Mouse (Mus musculus) lung, embryonic 14.5 days (tissue): ENCODE results near the gene Rasgrp1. TPM values are rescaled to one million over a fixed set of nuclear protein-coding genes. Genes with fewer than 3 reads are reported as not detected.

Source experiments
- ATAC-seq: fragments of 200-750 bp; cut with Nextera tagmentation; 2 replicates; pipeline ENCODE4 v1.8.0; 2017; ENCODE audit warnings: mild to moderate bottlenecking, moderate TSS enrichment, moderate library complexity; ENCODE audit not compliant: insufficient read depth
- DNase-seq: peaks from one replicate; pipeline ENCODE4 v3.0.0-alpha.2; 2015
- H3K27ac ChIP-seq: fragments of 300-500 bp; sonication (generic); 2 replicates; pipeline ENCODE4 v1.5.1; 2014; ENCODE audit warnings: low read depth, mild to moderate bottlenecking, moderate library complexity
- H3K27me3 ChIP-seq: fragments of 300-500 bp; sonication (generic); 2 replicates; pipeline ENCODE4 v1.6.1; 2014; ENCODE audit warnings: low read length, control low read depth; ENCODE audit not compliant: insufficient read depth
- H3K36me3 ChIP-seq: fragments of 300-500 bp; sonication (generic); 2 replicates; pipeline ENCODE4 v1.6.1; 2014; ENCODE audit warnings: control low read depth; ENCODE audit not compliant: insufficient read depth
- H3K4me1 ChIP-seq: fragments of 300-500 bp; sonication (generic); 2 replicates; pipeline ENCODE4 v1.6.1; 2014; ENCODE audit warnings: antibody characterized with exemption, control low read depth; ENCODE audit not compliant: insufficient read depth
- H3K4me2 ChIP-seq: fragments of 300-500 bp; sonication (generic); 2 replicates; pipeline ENCODE4 v1.6.1; 2014; ENCODE audit warnings: mild to moderate bottlenecking
- H3K4me3 ChIP-seq: fragments of 300-500 bp; sonication (generic); 2 replicates; pipeline ENCODE4 v1.5.1; 2014; ENCODE audit warnings: low read depth, low read length
- H3K9ac ChIP-seq: fragments of 300-500 bp; sonication (generic); 2 replicates; pipeline ENCODE4 v1.6.1; 2014
- H3K9me3 ChIP-seq: fragments of 300-500 bp; sonication (generic); 2 replicates; pipeline ENCODE4 v1.6.1; 2016; ENCODE audit warnings: low read depth, low read length, control low read depth
- CTCF ChIP-seq: IDR thresholded peaks from 2 replicates; pipeline ENCODE4 v1.5.1; 2016; ENCODE audit warnings: antibody characterized with exemption, low read depth
- WGBS: fragments of 180-500 bp; shearing (Covaris S2); extraction: QIAGEN DNeasy Blood & Tissue Kit; methylation state at CpG from one replicate; pipeline ENCODE4 v1.1.7; 2014; 5-methylcytosine and 5-hydroxymethylcytosine counted together
- polyA plus RNA-seq: library from polyadenylated mRNA; unstranded; fragments of >200 nt; fragmentation: Nextera tagmentation; extraction: Ambion mirVana; gene quantifications from 2 replicates; pipeline ENCODE4 v1.2.1, GENCODE M21; 2014

The Rasgrp1 gene
- polyA plus RNA-seq, 1 experiment from 2014 or later, result 1.5 TPM

DNA sequence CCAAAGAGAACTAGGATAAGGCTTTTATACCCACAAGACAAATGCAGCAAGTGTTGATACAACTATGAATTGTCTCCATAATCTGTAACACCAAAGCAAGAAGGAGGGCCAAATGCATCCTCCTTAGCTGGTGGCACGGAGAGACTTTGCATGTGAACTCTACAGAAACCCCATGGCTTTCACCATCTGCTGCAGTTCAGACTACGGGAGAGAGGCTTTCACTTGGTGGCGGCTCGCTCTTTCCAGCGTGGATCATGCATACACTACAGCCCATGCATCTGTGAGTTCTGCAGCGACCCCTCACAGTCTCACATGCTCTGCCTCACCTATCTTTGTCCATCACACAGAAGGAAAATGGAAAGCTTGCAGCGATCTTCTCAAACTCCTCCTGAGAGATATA, 54.5 kb downstream of the Rasgrp1 start:
- ATAC-seq, result no peak
- Histone ChIP-seq H3K27ac (no peak overlapping the region), H3K27me3 (no peaks in the 10 kb centered on the region), H3K4me1 (no peaks in the 10 kb centered on the region), H3K9me3 (no peaks in the 10 kb centered on the region), H3K9ac (no peak overlapping the region), H3K36me3 (no peaks in the 10 kb centered on the region), H3K4me3 (no peak overlapping the region), H3K4me2 (no peak overlapping the region)
- WGBS, result 88% methylated on average over 7 of the region's 7 CpGs
- DNase-seq, result no peak
- no peak for TF ChIP-seq CTCF

DNA sequence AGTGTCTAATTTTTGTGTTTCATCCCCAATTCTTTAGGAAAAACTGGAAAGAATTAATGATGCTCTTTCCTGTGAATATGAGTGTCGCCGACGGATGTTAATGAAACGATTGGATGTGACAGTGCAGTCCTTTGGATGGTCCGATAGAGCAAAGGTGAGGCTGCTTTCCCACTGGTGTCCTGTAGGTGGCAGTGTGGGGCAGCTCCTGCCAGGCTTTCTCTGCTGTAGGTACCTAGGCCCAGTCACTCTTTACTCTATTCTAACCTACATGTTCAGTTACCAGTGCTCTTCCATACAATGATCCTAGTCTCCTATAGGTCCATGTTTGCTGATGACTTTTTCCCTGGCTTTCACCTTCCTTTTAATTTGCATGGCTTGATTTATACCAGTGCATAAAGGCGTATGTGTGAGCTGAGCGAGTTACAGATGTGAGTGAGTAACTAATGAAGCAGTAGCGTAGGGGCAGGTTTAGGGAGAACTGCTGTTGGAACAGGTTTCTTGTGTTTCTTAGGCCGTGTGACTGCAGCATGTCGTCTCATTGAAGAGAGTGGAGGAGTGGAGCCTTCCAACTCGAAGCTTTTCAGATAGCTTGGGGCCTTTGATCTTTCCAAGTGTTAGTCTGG, 78.9 kb downstream of the Rasgrp1 start:
- H3K4me2 ChIP-seq, result no peak overlapping the region
- H3K9me3 ChIP-seq, result no peaks in the 10 kb centered on the region
- H3K4me3 ChIP-seq, result no peak overlapping the region
- WGBS, result 63% methylated on average over 11 of the region's 11 CpGs
- H3K27me3 ChIP-seq, result no peaks in the 10 kb centered on the region
- peaks cover 57% of the 10 kb centered on the region for H3K36me3 ChIP-seq
- ATAC-seq (peak; percentile 14; the same call in 1 of the 2 replicates), DNase-seq (peak; percentile 72)
- no peak overlapping the region for H3K27ac ChIP-seq
- no peak overlapping the region for H3K9ac ChIP-seq
- TF ChIP-seq CTCF, result peak; percentile 94
- no peaks in the 10 kb centered on the region for H3K4me1 ChIP-seq

DNA sequence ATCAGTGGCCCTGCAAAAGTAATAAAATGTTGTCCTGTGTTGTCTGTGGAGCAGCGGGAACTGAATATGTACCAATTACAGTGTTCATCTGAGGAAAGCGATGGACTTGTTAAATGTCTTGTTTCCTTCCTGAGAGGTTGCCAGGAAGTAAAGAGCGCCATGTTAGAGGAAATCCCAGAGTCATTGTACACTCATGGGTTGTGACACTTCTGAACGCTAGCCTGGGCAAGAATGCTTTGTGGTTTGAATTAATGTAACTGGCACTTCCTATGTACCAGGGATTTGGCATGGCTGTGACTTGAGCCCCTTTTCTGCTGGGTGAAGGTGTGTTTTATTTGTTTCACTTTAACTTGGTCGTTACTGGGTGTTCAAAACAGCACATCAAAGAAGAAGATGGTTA, 80.6 kb downstream of the Rasgrp1 start:
- no peak overlapping the region for H3K9ac ChIP-seq
- TF ChIP-seq CTCF, result no peak
- no peaks in the 10 kb centered on the region for H3K9me3 ChIP-seq
- WGBS, result 87% methylated on average over 5 of the region's 5 CpGs
- H3K4me1 ChIP-seq, result no peaks in the 10 kb centered on the region
- no peaks in the 10 kb centered on the region for H3K27me3 ChIP-seq
- no peak for ATAC-seq
- H3K27ac ChIP-seq, result no peak overlapping the region
- peaks cover 47% of the 10 kb centered on the region for H3K36me3 ChIP-seq
- no peak overlapping the region for H3K4me2 ChIP-seq
- no peak overlapping the region for H3K4me3 ChIP-seq
- DNase-seq, result no peak

DNA sequence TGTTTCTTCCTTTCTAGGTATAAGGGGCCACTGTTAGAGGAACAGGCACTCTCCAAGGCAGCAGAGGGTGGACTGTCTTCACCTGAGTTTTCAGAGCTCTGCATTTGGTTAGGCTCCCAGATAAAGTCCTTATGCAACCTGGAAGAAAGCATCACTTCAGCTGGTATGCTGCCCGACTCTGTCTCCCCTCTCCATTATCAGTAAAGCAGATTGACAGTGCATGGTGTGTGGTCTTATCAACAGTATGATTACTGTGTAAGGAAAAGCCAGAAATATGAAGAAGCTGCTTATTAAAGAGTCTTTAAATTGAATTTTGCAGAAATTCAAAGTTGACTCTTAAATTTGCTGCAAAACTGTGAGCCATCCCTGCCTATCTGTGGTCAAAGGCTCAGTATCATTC, 85.2 kb downstream of the Rasgrp1 start:
- ATAC-seq, result no peak
- WGBS, result 57% methylated on average over 1 of the region's 1 CpGs
- peaks cover 28% of the 10 kb centered on the region for H3K36me3 ChIP-seq

DNA sequence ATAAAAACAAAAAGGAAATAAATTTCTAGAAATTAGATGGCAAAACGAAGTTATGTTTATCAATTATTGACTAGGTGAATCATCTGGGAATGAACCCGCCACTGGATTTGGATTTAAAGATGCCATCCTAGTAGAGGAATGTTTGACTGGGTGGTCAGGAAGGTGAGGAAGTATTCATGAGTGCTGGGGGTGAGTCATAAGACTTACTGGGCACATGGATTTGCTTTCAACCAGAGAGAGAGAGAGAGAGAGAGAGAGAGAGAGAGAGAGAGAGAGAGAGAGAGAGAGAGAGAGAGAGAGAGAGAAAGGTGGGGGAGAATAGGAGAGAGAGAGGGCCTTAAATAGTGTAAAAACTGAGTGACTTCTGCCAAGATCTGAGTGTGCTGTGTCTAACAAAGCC, 87.4 kb downstream of the Rasgrp1 start:
- no peaks in the 10 kb centered on the region for H3K9me3 ChIP-seq
- no peak overlapping the region for H3K27ac ChIP-seq
- DNase-seq, result no peak
- no peaks in the 10 kb centered on the region for H3K4me1 ChIP-seq
- H3K9ac ChIP-seq, result no peak overlapping the region
- no peak overlapping the region for H3K4me3 ChIP-seq
- H3K27me3 ChIP-seq, result no peaks in the 10 kb centered on the region
- ATAC-seq, result no peak
- H3K4me2 ChIP-seq, result no peak overlapping the region
- no peak for TF ChIP-seq CTCF
- 78% methylated on average over 2 of the region's 2 CpGs for WGBS
- H3K36me3 ChIP-seq, result peaks cover 13% of the 10 kb centered on the region

More for the DNA sequence above, 85.2 kb downstream of the Rasgrp1 start:
- no peaks in the 10 kb centered on the region for H3K9me3 ChIP-seq
- no peak for TF ChIP-seq CTCF
- no peak overlapping the region for H3K4me2 ChIP-seq
- H3K4me1 ChIP-seq, result no peaks in the 10 kb centered on the region
- H3K27me3 ChIP-seq, result no peaks in the 10 kb centered on the region
- no peak for DNase-seq
- no peak overlapping the region for H3K27ac ChIP-seq
- H3K4me3 ChIP-seq, result no peak overlapping the region
- no peak overlapping the region for H3K9ac ChIP-seq

DNA sequence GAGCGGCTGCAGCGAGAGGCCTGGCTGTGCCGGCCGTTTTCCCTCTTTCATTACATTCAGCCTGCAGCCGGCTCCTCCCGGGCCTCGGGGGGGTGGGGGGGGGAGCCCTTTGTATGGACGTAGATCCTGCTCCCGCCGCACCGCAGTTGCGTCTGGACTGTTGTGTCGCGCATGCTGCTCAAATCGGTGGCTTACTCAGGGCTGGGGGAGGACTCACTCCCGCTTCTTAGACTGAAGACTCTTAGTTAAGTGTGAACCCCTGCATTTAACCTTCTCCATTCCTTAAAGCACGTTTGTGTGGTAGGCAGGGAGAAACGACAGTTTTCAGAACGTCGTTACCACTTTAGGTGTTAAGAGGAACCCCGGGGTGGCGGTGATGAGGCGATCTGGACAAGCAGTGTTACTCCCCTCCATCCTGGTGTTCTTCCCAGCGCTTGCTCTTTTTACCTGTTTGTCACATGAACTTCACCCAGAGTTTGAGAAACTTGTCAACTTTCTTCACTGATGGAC, 92.7 kb downstream of the Rasgrp1 start:
- Histone ChIP-seq H3K9me3 (no peaks in the 10 kb centered on the region), H3K4me1 (no peaks in the 10 kb centered on the region), H3K36me3 (0 out of 2 replicates have a peak, but pooled peaks cover 3% of the 10 kb centered on the region), H3K27me3 (no peaks in the 10 kb centered on the region), H3K9ac (peak overlapping the region; percentile 94), H3K27ac (peak overlapping the region; percentile 90), H3K4me2 (peak overlapping the region; percentile 85), H3K4me3 (peak overlapping the region; percentile 90)
- TF ChIP-seq CTCF, result no peak
- DNase-seq (no peak), ATAC-seq (peak; percentile 76)
- under 1% methylated on average over 23 of the region's 24 CpGs for WGBS

DNA sequence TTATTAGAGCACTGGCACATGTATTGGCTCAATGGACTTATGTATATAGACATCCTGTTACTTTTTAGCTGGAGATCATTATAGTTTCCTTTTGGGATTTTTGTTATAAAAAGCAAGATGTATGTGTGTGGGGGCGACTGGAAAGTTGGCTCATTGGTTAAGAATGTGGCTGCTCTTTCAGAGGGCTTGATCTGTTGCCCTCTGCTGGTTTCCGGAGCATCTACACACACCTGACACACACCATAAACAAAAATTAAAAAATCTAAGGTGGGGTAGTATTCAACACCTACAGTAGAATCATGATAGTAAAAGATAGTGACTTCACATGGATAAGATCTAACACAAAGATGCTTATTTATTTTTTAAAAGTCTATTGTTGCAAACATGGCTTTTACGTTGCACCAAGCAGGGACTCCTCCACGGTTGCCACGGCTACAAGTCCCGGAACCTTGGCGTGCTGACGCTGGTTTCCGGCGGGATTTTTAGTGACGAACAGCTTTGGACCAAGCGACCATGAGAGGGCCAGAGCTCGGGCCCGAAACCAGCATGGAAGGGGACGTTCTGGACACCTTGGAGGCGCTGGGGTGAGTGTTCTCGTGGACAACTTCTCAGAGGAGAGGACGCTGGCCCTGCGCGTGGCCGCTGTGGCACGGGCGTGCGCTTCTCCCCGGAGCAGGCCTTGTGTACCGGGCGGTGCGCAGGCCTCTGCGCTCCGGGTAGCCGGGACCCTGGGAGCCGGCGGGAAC, 93.4 kb downstream of the Rasgrp1 start, which contains the start of gene Fam98b:
Gene Fam98b (plus strand): TSS at position 485 of the 746 bp plus-strand sequence.
- H3K4me1 ChIP-seq, result no peaks in the 10 kb centered on the region
- peak within 1 kb of the TSS; percentile 90 for H3K27ac ChIP-seq
- peak within 1 kb of the TSS; percentile 90 for H3K4me3 ChIP-seq
- H3K9ac ChIP-seq, result peak within 1 kb of the TSS; percentile 94
- under 1% methylated on average over 33 of the region's 33 CpGs for WGBS
- 0 out of 2 replicates have a peak, but pooled peaks cover 3% of the 10 kb centered on the region for H3K36me3 ChIP-seq
- H3K27me3 ChIP-seq, result no peaks in the 10 kb centered on the region
- DNase-seq (peak; percentile 97), ATAC-seq (peak; percentile 96)
- H3K4me2 ChIP-seq, result peak within 1 kb of the TSS; percentile 85
- H3K9me3 ChIP-seq, result no peaks in the 10 kb centered on the region
- TF ChIP-seq CTCF, result peak; percentile 62
